Mouse (Mus musculus): Measurements from ENCODE around the gene Fhad1.

DNA sequence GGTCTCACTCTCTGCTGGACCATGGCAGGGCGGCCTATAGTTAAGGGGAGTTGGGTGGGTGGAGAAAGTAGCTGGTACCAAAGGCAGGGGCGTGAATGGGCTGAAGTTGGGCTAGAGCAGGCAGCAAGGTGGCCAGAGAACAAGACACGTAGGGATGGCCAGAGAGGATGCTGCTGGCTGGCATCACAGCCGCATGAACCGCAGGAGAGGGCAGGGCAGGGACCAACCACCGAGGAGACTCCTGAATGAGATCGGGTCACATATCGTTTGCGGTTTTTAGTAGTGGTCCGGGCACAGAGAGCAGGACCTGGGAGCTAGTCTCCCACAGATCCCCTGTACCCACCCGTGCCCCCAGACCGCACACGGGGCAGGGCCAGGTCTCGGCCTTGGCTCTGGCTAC, 155.5 kb downstream of the Fhad1 start:
- TF ChIP-seq FLI1 (IDR thresholded peaks at IDR 0.05; ENCODE audit: low read length) (no peak), GATA1 (IDR thresholded peaks at IDR 0.05; ENCODE audit: borderline replicate concordance, low read length) (no peak)
